Mouse (Mus musculus) cerebral cortex, adult 2 months (tissue): ENCODE measurements around the gene Abcb9.

Experiments used
- WGBS: fragments of 180-500 bp; shearing (Covaris S2); methylation state at CpG from one replicate; pipeline ENCODE4 v1.1.7; 2018; 5-methylcytosine and 5-hydroxymethylcytosine counted together

Abcb9 gene

GRCm38 (mm10) chr5:124095596-124096232 is at the start of gene Abcb9:
Gene Abcb9, minus strand, starts transcription at chr5:124095798.
- 3% methylated on average over 41 of the region's 42 CpGs for WGBS

- WGBS = 52% methylated on average over 7 of the region's 7 CpGs
These were observed 42.5 kb upstream of the Abcb9 start for GRCm38 (mm10) chr5:124138066-124138465.

- WGBS = 59% methylated on average over 5 of the region's 5 CpGs
These were observed 38.7 kb upstream of the Abcb9 start for GRCm38 (mm10) chr5:124134261-124134660.

DNA sequence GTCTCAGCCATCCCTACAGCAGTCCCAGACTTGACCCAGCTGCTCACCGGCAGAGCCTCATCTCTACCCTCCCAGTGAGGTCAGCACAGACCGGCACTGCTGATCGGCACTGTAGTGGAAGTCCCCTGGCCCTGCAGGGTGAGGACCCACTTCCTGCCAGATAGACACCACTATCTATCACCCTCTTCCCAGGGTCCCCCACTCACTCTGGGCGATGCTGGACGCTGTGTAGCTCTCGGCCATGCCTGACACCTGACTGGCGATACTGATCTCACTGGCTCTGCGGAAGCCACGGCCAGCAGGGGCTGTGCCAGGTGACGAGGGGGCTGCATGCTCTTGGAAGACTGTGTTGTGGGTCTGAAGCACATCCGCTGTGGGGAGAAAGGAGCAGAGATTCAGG is 29.5 kb upstream of the Abcb9 start:
- 85% methylated on average over 11 of the region's 11 CpGs for WGBS

- 87% methylated on average over 18 of the region's 18 CpGs for WGBS
These were observed 26.8 kb upstream of the Abcb9 start for GRCm38 (mm10) chr5:124122357-124122756.

GRCm38 (mm10) chr5:124119204-124119603 is 23.6 kb upstream of the Abcb9 start:
- 59% methylated on average over 5 of the region's 5 CpGs for WGBS

GRCm38 (mm10) chr5:124115990-124116845 is 20.6 kb upstream of the Abcb9 start, which contains the start of gene Arl6ip4:
Gene Arl6ip4, plus strand, starts transcription at chr5:124116089.
- 1% methylated on average over 64 of the region's 64 CpGs for WGBS

- 22% methylated on average over 7 of the region's 7 CpGs for WGBS
These were observed 19.9 kb upstream of the Abcb9 start for GRCm38 (mm10) chr5:124115531-124115930.

GRCm38 (mm10) chr5:124114276-124115025 is 18.9 kb upstream of the Abcb9 start:
- WGBS = 92% methylated on average over 24 of the region's 24 CpGs

DNA sequence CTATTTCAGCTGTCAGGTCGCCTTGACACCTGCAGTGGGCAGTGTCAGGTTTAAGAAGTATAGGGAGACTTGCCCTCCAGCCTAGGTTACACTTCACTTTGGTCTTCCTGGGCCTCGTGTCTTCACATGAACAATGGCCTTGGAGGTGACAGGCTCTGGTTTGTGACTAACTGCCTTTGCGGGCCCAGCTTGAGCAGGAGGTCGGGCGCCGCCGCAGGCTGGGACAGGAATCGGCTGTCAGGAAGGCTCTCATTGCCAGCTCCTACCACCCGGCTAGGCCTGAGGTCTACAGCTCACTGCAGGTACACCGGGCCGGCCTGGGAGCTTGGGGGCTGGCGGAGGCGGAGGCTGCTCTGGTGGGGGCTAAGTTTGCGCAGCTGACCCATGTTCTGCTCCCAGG is 17.4 kb upstream of the Abcb9 start:
- WGBS = 12% methylated on average over 14 of the region's 14 CpGs

GRCm38 (mm10) chr5:124112531-124112930 is 16.9 kb upstream of the Abcb9 start:
- WGBS = 1% methylated on average over 18 of the region's 18 CpGs

DNA sequence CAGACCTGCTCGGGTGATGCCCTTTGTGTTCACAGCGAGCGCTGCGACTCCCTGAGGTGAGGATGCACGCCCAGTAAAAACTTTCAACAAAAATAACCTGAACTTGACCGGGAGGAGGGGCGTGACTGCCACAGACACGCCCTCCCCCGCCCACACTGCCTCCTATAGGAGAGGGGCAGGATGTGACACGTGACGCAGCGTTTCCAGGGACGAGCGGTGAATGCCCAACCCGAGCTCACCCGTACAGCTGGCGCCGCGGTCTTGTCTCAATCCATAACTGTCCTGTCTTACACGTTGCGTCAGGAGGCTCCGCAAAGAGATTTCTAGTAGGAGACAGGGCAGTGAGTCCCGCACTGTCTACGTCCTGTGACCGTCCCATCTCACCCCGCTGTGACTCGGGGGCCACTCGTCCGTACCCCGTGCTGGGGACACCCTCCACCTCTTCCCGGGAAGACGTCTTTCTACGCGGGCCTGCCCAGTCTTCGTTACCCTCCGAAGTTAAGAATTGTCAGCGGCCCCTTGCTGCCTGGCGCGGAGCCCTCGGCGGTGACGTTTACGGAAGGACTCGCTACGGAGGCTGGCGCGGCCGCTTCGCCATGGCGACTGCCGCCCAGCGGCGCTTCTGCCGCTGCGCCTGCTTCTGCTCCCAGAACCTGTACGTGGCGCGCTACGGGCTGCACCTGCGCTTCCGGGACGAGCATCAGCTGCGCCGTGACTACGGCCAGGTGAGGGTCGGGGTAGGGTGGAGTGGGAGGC is 16.3 kb upstream of the Abcb9 start, which contains the start of gene Ogfod2:
Gene Ogfod2, plus strand, starts transcription at position 556 of the 756 bp plus-strand sequence.
- whole genome bisulfite sequencing = under 1% methylated on average over 66 of the region's 66 CpGs

- WGBS = 17% methylated on average over 17 of the region's 17 CpGs
These were observed 15.6 kb upstream of the Abcb9 start for GRCm38 (mm10) chr5:124111077-124111741.

DNA sequence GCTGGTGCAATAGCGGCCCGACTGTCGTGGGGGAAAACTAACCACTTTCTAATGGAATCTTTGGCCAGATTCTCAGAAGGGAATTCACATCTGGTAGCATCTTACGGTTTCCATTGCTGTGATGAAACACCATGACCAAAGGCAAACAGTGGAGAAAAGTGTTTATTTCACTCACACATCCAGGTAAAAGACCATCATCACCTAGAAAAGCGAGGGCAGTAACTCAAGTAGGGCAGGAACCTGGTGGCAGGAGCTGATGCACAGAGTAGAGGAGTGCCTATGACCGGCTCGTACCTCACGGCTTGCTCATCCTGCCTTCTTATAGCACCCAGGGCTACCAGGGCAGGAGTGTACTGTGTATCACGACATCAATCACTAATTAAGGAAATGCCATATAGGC is 8.0 kb upstream of the Abcb9 start:
- 97% methylated on average over 9 of the region's 9 CpGs for WGBS

DNA sequence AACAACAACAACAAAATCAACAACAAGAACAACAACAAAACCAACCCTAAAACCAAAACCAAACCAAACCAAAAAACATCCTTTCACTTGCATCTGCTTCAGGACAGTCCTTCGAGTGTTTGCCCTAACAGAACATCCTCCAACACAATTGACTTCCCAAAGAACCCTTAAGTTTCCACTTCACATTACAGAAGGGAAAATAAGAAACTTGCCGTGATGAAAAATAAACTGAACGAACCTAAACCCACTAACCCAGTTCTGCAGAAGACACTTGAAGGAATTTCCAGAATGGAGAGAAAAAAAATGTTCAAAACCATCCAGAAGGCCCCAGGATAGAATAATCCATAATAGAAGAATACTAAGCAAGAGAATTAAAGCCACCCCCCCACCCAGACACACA is 7.4 kb upstream of the Abcb9 start:
- WGBS = 77% methylated on average over 3 of the region's 3 CpGs

GRCm38 (mm10) chr5:124102326-124102725 is 6.7 kb upstream of the Abcb9 start:
- 74% methylated on average over 6 of the region's 6 CpGs for WGBS

DNA sequence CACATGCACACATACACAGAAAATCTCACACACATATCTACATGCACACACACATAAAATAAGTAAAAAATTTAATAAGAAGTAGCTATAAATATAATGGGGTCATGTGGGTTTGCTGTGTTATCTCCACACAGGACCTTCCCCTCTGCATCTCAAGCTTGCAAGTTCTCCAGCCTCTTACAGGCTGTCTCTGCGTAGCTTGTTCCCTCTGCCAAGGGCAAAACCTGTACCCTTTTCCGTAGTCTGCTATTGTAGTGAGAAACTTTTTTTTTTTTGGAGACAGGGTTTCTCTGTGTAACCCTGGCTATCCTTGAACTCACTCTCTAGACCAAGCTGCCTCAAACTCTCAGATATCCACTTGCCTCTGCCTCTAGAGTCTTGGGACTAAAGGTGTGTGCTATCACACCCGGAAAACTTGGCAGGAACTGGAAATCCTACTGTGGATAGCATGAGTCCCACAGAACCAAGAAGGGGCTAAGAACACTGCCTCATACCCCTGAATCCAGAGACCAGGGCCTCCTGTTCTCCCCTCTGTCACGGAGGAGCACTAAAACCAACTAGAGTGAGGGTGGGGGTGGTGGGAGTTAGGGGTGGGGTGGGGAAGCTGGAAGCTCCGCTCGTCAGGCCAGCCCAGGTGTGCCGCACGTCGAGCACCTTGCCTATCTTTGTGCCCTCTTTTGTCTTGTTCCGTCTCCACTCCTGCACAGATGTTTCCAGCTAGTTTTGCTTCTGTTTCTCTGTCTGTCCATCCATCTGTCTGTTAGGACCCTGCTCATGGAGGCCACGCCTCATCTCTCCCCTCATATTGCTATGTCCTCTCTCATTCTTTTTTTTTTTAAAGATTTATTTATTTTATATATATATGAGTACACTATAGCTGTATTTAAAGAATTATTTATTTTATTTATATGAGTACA is 4.8 kb upstream of the Abcb9 start:
- 92% methylated on average over 11 of the region's 11 CpGs for WGBS

- 90% methylated on average over 2 of the region's 2 CpGs for WGBS
These were observed 3.3 kb upstream of the Abcb9 start for GRCm38 (mm10) chr5:124098923-124099322.

- 12% methylated on average over 18 of the region's 19 CpGs for WGBS
These were observed 469 bp downstream of the Abcb9 start for GRCm38 (mm10) chr5:124095077-124095581.
